Mouse (Mus musculus): ENCODE data around the gene Pcnp.
A peak's percentile ranks its signal among the peaks of the same experiment; 100 is the strongest.
"Not testable (repeated sequence)": the region's sequence is repeated elsewhere in the genome, so short reads cannot be mapped to it uniquely, and the experiment has no call there.

Pcnp gene

GRCm38 (mm10) chr16:56029661-56030082, at the start of gene Pcnp:
Gene Pcnp (minus strand): TSS chr16:56029739.
- peak; percentile 98 for DNase-seq

- no peak for DNase-seq
Measured at GRCm38 (mm10) chr16:56076121-56076869, 46.8 kb upstream of the Pcnp start.

DNA sequence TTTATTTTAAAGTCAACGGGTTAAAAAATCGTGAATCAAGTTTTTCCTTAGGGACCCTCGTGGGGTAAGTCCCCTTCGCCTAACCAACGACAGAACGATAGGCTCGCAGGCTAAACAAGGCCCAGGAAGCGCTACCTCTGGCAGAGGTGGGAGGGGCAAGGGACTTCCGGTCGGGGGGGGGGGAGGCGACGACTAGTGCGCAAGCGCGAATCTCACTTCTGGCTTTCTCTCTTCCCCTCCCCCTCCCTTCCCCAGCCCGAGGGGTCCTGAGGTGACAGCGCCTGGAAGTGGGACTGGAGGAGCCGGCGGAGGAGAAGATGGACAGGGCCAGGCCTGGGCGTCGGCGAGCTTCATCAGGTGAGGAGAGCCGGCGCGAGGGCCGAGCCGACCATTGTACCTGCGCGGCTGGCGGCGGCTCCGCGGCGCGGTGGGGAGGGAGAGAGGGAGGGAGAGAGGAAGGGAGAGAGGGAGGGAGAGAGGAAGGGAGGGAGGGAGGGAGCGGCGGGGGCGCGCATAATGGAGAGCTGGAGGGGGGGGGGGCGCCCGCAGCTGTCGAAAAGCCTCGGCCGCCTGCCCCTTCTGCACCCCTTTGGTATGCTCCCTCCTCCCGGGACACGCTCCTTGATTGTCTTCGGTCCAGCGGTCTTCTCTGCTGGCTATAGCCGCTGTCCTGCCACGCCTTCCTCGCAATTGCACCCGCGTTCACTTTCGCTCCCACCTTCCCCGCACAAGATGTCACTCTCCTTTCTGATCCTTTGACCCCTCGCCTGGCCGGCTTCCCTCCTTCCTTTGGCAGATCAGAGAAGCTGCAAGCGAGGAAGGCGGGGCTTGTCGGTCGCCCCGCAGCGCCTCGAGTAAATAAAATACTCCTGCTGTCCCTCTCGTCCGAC, 45.9 kb upstream of the Pcnp start:
- peak; percentile 85 to 87 for DNase-seq

DNA sequence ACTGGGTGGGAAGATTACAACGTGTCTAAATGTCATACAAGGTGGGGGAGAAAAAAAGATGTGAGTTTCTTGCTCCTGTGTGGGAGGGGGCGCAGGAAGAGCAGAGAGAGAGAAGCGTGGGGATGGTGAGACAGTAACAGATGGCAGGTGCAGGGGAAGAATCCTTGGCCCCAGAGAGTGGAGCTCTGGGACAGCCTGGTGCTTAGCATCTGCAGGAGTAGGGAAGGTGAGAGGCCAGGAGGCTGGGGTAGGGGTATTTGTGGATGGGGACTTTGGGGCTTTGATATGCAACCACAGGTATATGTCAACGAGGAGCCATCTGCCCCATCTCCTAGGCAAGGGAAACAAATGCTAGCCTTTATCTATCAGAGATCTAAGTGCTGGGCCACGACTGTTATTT, 45.0 kb upstream of the Pcnp start:
- DNase-seq: no peak

GRCm38 (mm10) chr16:56074122-56074521, 44.6 kb upstream of the Pcnp start:
- DNase-seq: no peak

DNA sequence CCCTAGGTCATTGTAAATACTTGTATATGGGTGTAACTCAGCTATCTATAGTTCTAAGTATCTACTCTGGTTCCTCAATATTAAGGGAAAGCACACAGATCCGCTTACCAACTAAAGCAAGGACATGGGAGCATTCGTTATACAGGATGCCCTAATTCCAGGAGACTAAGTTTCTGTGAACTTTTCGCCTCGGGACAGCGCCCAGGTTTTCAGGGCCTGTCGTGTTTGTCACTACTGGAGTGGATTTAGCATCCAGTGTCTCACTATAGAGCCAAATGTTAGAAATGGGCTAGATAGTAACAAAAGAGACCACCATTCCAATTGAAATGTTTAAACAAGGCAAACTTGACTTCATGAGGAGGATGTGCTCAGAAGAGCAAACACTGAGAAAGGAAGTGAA, 43.6 kb upstream of the Pcnp start:
- DNase-seq: not testable (repeated sequence)

GRCm38 (mm10) chr16:56072533-56072932, 43.0 kb upstream of the Pcnp start:
- DNase-seq: no peak

- no peak for DNase-seq
Measured at GRCm38 (mm10) chr16:56071317-56072232, 42.0 kb upstream of the Pcnp start.

DNA sequence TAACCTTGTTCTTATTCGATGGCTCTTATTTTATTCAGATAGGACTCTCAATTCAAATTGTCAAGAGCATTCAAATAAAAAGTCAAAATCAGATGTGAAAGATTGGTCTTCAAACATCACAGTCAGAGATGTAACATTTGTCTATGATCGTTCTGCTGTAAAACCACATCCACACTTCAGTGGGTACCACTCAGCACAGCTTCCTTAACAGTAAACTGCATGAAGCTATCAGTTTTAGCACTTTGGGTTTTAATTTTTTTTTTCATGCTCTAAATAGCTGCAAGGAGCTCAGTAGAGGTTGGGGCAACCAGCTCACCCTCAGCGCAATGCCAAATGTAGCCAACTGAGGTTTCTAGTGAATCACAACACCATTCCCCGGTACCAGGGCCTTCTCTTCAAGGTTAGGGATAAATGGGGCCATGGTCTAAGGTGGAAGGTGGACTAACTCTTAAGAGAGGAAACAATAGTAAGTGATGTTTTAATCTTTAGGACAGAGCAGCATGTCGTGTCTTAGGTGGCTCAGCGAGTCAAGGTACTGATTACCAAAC, 39.1 kb upstream of the Pcnp start:
- DNase-seq: no peak

- DNase-seq: no peak
Measured at GRCm38 (mm10) chr16:56066113-56066512, 36.6 kb upstream of the Pcnp start.

GRCm38 (mm10) chr16:56064334-56064990, 34.9 kb upstream of the Pcnp start:
- DNase-seq: peak; percentile 67 to 83

DNA sequence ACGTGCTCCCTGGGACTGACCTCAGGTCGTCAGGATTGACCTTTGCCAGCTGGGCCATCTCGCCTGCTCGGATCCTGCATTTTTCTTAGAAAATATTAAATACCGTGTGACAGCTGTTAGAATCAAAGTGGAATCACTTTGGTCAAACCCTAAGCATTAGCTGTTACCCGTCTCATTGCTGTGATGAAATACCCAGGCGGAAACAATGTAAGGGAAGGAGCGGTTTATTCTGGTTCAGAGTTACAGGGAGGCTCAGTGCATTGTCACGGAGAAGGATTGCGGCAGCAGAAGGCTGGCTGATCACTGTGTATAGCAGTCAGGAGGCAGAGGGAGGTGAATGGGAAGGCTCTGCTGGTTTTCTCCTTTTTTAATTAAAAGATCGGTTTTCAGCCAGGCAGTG, 33.4 kb upstream of the Pcnp start:
- no peak for DNase-seq

DNA sequence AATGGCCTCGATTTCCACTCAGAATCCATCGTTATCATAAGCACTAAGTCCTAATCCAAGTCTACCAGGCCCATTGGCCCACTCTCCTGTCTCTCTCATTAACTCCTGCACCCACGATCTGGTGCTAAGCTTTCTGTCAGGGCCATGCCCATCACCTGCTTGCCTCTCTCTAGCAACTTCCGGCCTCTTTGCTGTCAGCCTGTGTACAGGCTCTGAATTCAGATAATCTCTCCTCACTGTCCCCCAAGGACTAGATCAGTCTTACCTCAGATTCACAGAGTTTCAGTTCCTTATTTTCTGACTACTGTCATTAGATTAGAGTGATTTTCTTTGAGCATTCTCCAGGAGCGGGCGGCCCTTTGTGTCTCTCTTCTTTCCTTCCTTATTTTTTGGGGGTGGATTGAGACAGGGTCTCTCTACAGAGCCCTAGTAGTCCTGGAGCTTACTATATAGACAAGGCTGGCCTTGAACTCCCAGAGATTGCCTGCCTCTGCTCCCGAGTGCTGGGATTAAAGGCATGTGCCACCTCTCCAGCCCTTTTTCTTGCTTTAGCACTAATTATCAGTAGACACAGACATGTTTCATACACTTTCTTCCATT, 32.6 kb upstream of the Pcnp start:
- no peak for DNase-seq

DNA sequence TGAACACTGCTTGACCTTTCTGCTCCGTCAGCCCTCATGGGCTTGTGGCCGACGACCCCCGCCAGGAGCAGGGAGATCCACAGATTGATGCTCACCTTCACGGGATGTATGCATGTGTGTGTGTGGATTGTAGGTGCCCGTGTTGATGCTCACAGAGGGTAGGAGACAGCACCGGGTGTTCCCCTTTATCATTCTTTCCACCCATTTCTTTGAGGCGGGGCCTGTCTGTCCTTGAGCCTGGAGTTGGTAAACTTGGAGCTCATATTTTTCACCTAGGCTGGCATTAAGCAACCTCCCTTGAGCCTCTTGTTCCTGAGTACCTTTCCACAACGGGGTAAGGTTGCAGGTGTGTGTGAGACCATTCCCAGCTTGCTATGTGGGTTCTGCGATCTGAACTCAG, 28.6 kb upstream of the Pcnp start:
- no peak for DNase-seq

DNA sequence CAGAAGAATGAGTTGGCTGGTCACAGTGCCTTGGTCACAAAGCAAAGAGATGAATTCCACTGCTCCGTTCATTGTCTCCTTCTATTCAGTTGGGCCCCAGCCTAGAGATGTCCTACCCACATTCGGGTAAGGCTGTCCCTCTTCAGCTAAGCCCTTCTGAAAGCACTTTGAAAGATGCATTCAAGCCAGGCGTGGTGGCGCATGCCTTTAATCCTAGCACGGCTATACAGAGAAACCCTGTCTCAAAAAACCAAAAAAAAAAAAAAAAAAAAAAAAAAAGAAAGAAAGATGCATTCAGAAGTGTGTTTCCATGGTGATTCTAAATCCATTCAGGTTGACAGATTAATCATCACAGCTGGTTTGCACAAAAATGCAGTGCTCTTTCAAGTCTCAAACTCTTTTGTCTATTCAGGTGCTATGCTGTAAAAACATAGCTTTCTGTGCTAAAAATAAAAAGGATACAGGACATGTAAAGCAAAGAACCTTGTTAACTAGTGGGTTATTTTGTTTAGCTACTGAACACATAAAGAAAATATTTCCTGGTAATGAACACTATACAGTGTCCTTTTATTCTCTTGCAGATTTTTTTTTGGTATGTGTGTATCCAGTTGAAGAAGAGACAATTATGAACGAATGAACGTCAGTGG, 27.5 kb upstream of the Pcnp start:
- DNase-seq: no peak

- no peak for DNase-seq
Measured at GRCm38 (mm10) chr16:56055911-56056310, 26.4 kb upstream of the Pcnp start.

- DNase-seq: not testable (repeated sequence)
Measured at GRCm38 (mm10) chr16:56048038-56048437, 18.5 kb upstream of the Pcnp start, which contains the start of gene Senp7. Gene Senp7 (plus strand): TSS chr16:56048338.

- DNase-seq: no peak
Measured at GRCm38 (mm10) chr16:56038090-56038489, 8.6 kb upstream of the Pcnp start.

GRCm38 (mm10) chr16:56037138-56038010, 7.8 kb upstream of the Pcnp start, which contains the start of gene Trmt10c:
Gene Trmt10c (minus strand): TSS chr16:56037819.
- peak; percentile 95 to 96 for DNase-seq

DNA sequence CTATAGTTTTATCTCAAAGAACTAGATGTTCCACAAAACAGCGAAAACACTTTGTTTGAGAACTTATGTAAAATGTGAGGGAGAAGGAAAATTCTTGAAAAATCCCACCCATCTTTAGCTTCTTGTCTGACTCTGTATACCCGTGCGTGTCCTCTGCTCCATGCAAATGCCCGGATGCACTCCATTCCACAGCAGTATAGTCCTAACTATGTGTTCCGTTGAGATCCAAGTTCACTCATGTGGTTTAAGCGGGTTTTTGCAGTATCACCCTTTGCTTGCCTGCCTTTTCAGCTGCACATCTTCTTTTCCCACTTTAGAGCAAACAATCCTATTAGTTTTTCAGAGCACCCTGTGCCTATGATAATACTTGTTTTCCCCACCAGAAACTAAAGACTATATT, 7.0 kb upstream of the Pcnp start:
- DNase-seq: no peak
